Mouse (Mus musculus) midbrain, embryonic 16.5 days (tissue): ENCODE data around the gene Actn3. TPM values are rescaled to one million over a fixed set of nuclear protein-coding genes. Genes with fewer than 3 reads are reported as not detected.
"Not testable (repeated sequence)": the region's sequence is repeated elsewhere in the genome, so short reads cannot be mapped to it uniquely, and the experiment has no call there.

Source experiments
- ATAC-seq: fragments of 200-750 bp; cut with Nextera tagmentation; 2 replicates; pipeline ENCODE4 v1.8.0; 2017; ENCODE audit warnings: moderate TSS enrichment
- H3K27ac ChIP-seq: fragments of 300-500 bp; sonication (generic); 2 replicates; pipeline ENCODE4 v1.5.1; 2014; ENCODE audit warnings: mild to moderate bottlenecking, low read length, mixed read lengths
- H3K27me3 ChIP-seq: fragments of 300-500 bp; sonication (generic); 2 replicates; pipeline ENCODE4 v1.6.1; 2014; ENCODE audit warnings: low read depth, low read length, mixed read lengths; ENCODE audit not compliant: control insufficient read depth, insufficient read depth
- H3K36me3 ChIP-seq: fragments of 300-500 bp; sonication (generic); 2 replicates; pipeline ENCODE4 v1.6.1; 2014; ENCODE audit warnings: mild to moderate bottlenecking, low read length, moderate library complexity, mixed read lengths; ENCODE audit not compliant: control insufficient read depth, insufficient read depth
- H3K4me1 ChIP-seq: fragments of 300-500 bp; sonication (generic); 2 replicates; pipeline ENCODE4 v1.6.1; 2014; ENCODE audit warnings: mild to moderate bottlenecking, low read length, mixed read lengths; ENCODE audit not compliant: control insufficient read depth, insufficient read depth
- H3K4me2 ChIP-seq: fragments of 300-500 bp; sonication (generic); 2 replicates; pipeline ENCODE4 v1.6.1; 2014; ENCODE audit warnings: mild to moderate bottlenecking, low read length, mixed read lengths
- H3K4me3 ChIP-seq: fragments of 300-500 bp; sonication (generic); 2 replicates; pipeline ENCODE4 v1.5.1; 2014; ENCODE audit warnings: low read depth, mild to moderate bottlenecking, low read length, moderate library complexity, mixed read lengths
- H3K9ac ChIP-seq: fragments of 300-500 bp; sonication (generic); 2 replicates; pipeline ENCODE4 v1.6.1; 2014; ENCODE audit warnings: low read depth, low read length, mixed read lengths
- H3K9me3 ChIP-seq: fragments of 300-500 bp; sonication (generic); replicated peaks from 2 replicates; pipeline ENCODE4 v1.6.1; 2014; ENCODE audit warnings: mild to moderate bottlenecking, low read length, mixed read lengths; ENCODE audit not compliant: control insufficient read depth, poor library complexity, severe bottlenecking
- WGBS: fragments of 180-500 bp; shearing (Covaris S2); extraction: QIAGEN DNeasy Blood & Tissue Kit; methylation state at CpG from one replicate; pipeline ENCODE4 v1.1.7; 2014; 5-methylcytosine and 5-hydroxymethylcytosine counted together
- polyA plus RNA-seq: library from polyadenylated mRNA; unstranded; fragments of >200 nt; fragmentation: Nextera tagmentation; extraction: Ambion mirVana; gene quantifications from 2 replicates; pipeline ENCODE4 v1.2.1, GENCODE M21; 2015

Actn3 gene
- polyA plus RNA-seq, 1 experiment from 2014 or later = 2.4 TPM

DNA sequence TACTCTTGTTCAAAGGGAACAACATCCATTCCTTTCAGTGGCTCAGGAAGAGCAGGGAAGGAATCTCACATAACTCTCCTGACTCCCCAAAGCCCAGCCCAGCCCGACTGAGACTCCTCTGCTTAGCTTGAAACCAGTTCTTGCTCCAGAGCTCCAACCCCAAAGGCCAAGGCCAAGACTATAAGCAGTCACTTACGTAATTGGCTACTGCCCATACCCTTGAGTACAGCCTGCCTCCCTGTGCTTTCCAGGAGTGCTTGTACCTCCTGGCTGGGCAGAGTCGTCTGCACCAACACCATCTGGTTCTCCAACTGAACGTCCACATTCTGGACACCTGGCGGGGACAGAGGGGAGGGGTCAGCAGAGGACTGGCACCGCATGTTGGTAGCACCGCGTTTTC is 43.7 kb downstream of the Actn3 start:
- Histone ChIP-seq H3K9me3 (no peaks in the 10 kb centered on the region), H3K36me3 (peaks cover 4% of the 10 kb centered on the region; the same call in 1 of the 2 replicates), H3K27ac (no peak overlapping the region), H3K4me1 (peaks cover 10% of the 10 kb centered on the region), H3K4me3 (no peak overlapping the region), H3K9ac (no peak overlapping the region), H3K4me2 (no peak overlapping the region), H3K27me3 (no peaks in the 10 kb centered on the region)
- no peak for ATAC-seq
- 89% methylated on average over 8 of the region's 8 CpGs for WGBS

DNA sequence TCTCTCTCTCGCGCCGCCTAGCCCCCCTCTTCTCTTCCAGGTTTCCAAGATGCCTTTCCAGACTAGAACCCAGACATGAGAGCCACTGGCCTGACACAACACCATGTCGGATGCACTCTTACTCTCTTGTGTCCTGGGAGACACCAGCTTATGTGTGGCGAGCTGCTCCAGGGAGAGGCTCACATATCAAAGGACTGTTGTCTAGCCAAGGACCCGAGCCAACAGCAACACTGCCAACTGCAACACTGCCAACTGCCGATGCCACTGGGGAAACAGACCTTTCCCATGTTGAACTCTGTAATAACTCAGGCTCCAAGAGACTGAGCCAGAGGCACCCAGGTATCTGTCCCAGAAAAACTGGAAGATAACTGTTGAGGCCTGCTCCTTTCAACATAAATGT is 48.6 kb downstream of the Actn3 start:
- WGBS = 66% methylated on average over 7 of the region's 7 CpGs
- Histone ChIP-seq H3K4me1 (no peaks in the 10 kb centered on the region), H3K36me3 (peaks cover 14% of the 10 kb centered on the region), H3K27ac (no peak overlapping the region), H3K27me3 (no peaks in the 10 kb centered on the region), H3K9ac (no peak overlapping the region), H3K4me3 (no peak overlapping the region), H3K9me3 (no peaks in the 10 kb centered on the region), H3K4me2 (no peak overlapping the region)
- no peak for ATAC-seq

DNA sequence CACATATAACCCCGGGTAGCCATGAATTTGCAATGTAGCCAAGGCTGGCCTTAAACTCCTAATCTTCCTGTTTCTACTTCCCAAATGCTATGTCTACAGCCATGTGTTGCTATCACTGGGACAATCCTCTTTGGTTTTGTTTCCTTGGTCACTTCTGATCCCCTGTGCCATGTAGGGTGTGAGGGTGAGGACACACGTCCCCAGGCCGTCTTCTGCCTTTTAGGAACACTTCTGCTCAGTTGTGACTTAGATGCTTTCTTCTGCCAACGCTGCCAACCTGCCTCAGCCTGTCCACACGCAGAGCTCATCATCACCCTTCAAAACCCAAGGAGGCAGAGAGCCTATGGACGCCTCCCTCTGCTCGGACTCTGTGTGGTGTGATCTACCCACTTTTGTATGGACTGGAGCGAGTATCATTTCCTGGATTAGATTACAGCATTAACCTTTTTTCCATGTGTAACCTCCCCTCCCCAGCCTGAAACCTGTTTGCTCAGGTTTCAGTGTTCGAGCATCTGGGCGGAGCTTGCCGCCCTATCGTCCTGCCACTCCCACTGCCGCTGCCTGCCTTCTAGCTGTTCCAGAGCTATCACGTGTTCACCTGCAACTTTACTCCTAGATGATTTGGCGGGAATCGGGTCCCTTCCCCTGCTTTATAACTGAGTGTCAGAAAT is 49.1 kb downstream of the Actn3 start:
- no peak for ATAC-seq
- WGBS = 69% methylated on average over 16 of the region's 16 CpGs
- H3K4me1 ChIP-seq = no peaks in the 10 kb centered on the region
- no peak overlapping the region for H3K27ac ChIP-seq
- H3K27me3 ChIP-seq = no peaks in the 10 kb centered on the region
- H3K9ac ChIP-seq = no peak overlapping the region
- H3K9me3 ChIP-seq = no peaks in the 10 kb centered on the region
- peaks cover 14% of the 10 kb centered on the region for H3K36me3 ChIP-seq
- no peak overlapping the region for H3K4me2 ChIP-seq
- no peak overlapping the region for H3K4me3 ChIP-seq

DNA sequence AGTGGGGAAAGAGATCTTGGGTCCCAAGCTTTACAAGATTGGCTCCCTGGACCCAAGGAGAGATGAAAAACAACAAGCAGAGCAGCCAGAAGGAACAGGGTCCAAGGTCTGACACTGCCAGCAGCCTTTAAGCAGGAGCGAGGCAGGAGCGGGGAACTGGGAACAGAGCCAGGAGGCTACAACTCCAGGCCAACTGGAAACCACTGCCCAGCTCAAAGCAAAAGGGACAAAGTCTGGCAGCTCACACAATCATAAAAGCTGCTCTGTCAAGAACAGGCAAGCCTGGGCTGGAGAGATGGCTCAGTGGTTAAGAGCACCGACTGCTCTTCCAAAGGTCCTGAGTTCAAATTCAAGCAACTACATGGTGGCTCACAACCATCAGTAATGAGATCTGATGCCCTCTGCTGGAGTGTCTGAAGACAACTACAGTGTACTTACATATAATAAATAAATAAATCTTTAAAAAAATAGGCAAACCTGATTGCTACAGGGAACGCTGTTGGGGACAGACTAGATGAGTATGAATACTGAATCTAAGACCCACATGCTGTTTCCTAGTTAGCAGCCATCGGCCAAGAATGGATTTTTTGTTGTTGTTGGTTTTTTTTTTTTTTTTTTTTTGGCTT is 56.9 kb downstream of the Actn3 start:
- Histone ChIP-seq H3K4me2 (no peak overlapping the region), H3K9me3 (no peaks in the 10 kb centered on the region), H3K9ac (no peak overlapping the region), H3K27ac (no peak overlapping the region), H3K27me3 (no peaks in the 10 kb centered on the region), H3K4me1 (no peaks in the 10 kb centered on the region), H3K36me3 (peaks cover 10% of the 10 kb centered on the region), H3K4me3 (no peak overlapping the region)
- WGBS = 72% methylated on average over 5 of the region's 5 CpGs
- no peak for ATAC-seq

DNA sequence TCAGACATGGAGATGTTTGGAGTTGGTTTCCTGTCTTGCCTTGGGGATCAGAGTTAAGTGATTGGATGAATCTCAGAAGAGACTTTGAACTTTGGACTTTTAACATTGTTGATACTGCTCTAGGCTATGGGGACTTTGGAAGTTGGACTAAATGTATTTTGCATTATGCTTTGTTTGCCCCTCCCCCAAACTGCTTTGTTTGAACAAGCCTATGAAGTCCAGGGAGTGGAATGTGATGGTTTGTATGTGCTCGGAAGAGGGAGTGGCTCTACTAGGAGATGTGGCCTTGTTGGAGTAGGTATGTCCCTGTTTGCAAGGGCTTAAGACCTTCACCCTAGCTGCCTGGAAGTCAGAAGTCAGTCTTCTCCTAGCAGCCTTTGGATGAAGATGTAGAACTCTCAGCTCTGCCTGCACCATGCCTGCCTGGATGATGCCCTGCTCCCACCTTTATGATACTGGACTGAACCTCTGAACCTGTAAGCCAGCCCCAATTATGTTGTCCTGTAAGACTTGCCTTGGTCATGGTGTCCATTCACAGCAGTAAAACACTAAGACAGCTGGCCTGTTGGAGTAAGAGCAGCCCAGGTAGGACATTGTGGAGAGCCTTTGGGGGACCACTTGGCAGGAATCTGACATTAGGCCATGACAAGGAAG is 60.4 kb downstream of the Actn3 start:
- WGBS = 73% methylated on average over 1 of the region's 1 CpGs
- no peaks in the 10 kb centered on the region for H3K36me3 ChIP-seq
- no peak for ATAC-seq
- no peak overlapping the region for H3K27ac ChIP-seq
- H3K9ac ChIP-seq = no peak overlapping the region
- no peak overlapping the region for H3K4me3 ChIP-seq
- H3K27me3 ChIP-seq = no peaks in the 10 kb centered on the region
- no peaks in the 10 kb centered on the region for H3K9me3 ChIP-seq
- H3K4me1 ChIP-seq = peaks cover under 1% of the 10 kb centered on the region; the same call in 1 of the 2 replicates
- H3K4me2 ChIP-seq = no peak overlapping the region

DNA sequence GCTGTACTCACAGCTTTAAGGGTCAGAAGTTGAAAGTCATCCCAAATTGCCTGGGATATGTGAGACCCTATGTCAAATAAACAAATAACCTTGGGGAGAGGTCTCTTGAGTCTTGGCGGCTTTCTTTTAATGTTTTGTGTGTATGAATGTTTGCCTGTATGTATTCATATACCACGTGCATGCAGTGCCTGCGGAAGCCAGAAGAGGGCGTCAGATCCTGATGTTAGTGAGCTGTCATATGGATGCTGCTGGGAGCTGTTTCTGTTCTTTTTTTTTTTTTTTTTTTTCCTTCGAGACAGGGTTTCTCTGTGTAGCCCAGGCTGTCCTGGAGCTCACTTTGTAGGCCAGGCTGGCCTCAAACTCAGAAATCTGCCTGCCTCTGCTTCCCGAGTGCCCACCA is 64.7 kb downstream of the Actn3 start:
- ATAC-seq = no peak
- 79% methylated on average over 6 of the region's 6 CpGs for WGBS

DNA sequence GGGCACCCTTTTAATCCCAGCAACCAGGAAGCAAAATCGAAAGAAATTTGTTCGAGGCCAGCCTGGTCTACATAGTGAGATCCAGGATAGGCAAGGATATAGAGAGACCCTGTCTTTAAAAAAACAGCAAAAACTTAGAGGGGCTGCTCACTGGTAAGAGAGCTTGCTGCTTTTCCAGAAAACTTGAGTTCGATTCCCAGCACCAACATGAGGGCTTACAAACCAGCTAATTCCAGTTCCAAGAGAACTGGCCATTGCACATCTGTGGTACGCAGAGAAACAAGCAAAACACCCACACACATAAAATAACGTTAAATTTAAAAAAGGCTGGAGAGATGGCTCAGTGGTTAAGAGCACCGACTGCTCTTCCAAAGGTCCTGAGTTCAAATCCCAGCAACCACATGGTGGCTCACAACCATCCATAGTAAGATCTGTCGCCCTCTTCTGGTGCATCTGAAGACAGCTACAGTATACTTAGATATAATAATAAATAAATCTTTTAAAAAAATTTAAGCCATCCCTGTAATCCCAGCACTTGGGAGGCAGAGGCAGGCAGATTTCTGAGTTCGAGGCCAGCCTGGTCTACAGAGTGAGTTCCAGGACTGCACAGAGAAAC is 65.3 kb downstream of the Actn3 start:
- Histone ChIP-seq H3K4me2 (peak overlapping the region; percentile 51), H3K27ac (peak overlapping the region; percentile 84; the same call in 1 of the 2 replicates), H3K4me1 (peaks cover 22% of the 10 kb centered on the region), H3K4me3 (peak overlapping the region; percentile 53), H3K9ac (peak overlapping the region; percentile 74; the same call in 1 of the 2 replicates)
- not testable (repeated sequence) for ATAC-seq, H3K36me3 ChIP-seq, H3K9me3 ChIP-seq, H3K27me3 ChIP-seq
- 82% methylated on average over 8 of the region's 8 CpGs for WGBS

More for the DNA sequence above, 64.7 kb downstream of the Actn3 start:
- H3K4me3 ChIP-seq = no peak overlapping the region
- H3K9ac ChIP-seq = no peak overlapping the region
- no peak overlapping the region for H3K27ac ChIP-seq
- H3K9me3 ChIP-seq = no peaks in the 10 kb centered on the region
- H3K4me1 ChIP-seq = peaks cover 21% of the 10 kb centered on the region
- H3K27me3 ChIP-seq = no peaks in the 10 kb centered on the region
- no peak overlapping the region for H3K4me2 ChIP-seq
- H3K36me3 ChIP-seq = no peaks in the 10 kb centered on the region

DNA sequence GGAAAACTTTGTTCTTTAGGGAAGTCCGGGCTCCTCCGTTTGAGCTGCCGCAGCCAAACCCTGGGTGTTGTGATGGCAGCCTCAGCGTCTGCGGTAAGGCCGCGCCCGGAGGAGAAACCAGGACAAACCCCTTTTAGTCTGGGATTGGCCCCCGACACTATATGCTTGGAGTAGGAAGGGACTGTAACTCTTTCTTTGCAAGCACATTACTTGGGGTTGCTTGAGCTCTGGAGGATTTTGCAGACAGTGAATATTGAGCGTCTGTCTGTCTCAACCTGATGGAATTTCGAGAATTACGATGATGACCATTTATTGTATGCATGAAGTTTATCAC is 65.8 kb downstream of the Actn3 start:
- H3K36me3 ChIP-seq = no peaks in the 10 kb centered on the region
- H3K4me1 ChIP-seq = peaks cover 22% of the 10 kb centered on the region
- 5% methylated on average over 12 of the region's 12 CpGs for WGBS
- H3K9me3 ChIP-seq = no peaks in the 10 kb centered on the region
- H3K27me3 ChIP-seq = no peaks in the 10 kb centered on the region
- H3K27ac ChIP-seq = peak overlapping the region; percentile 84
- no peak for ATAC-seq
- H3K9ac ChIP-seq = peak overlapping the region; percentile 74
- H3K4me2 ChIP-seq = peak overlapping the region; percentile 51
- H3K4me3 ChIP-seq = peak overlapping the region; percentile 53
